Mouse (Mus musculus): ENCODE measurements at regions not wholly inside any gene's neighbourhood (a gene's known extent, or its start where the extent isn't known, plus 50 kb on each side); places are given as distances from the start of the nearest gene placed in this dataset.
A peak's percentile ranks its signal among the peaks of the same experiment; 100 is the strongest.

- WGBS = 81% methylated on average over 1 of the region's 1 CpGs
Observed at GRCm38 (mm10) chr3:12216035-12216434, 1880.6 kb upstream of the Gm38303 start.

GRCm38 (mm10) chr3:12214821-12215220, 1879.3 kb upstream of the Gm38303 start:
- Histone ChIP-seq H3K4me3 (replicated peaks; ENCODE audit: low read depth, low read length) (no peak overlapping the region), H3K27ac (no peak overlapping the region), H3K27me3 (ENCODE audit: insufficient read depth, low read length) (no peaks in the 10 kb centered on the region), H3K9me3 (replicated peaks; ENCODE audit: low read length) (no peaks in the 10 kb centered on the region), H3K4me1 (replicated peaks; ENCODE audit: insufficient read depth, low read length) (no peaks in the 10 kb centered on the region), H3K9ac (ENCODE audit: low read depth, low read length) (no peak overlapping the region), H3K4me2 (ENCODE audit: low read length) (no peak overlapping the region), H3K36me3 (ENCODE audit: insufficient read depth, low read length) (no peaks in the 10 kb centered on the region)
- ATAC-seq (replicated peaks; ENCODE audit: low FRiP score, low read depth) = no peak
- 96% methylated on average over 3 of the region's 3 CpGs for WGBS
- TF ChIP-seq CTCF (IDR thresholded peaks at IDR 0.05; ENCODE audit: low read depth) = no peak
- no peak for DNase-seq (ENCODE audit: low spot score)

More at GRCm38 (mm10) chr3:12216035-12216434, 1880.6 kb upstream of the Gm38303 start:
- H3K4me2 ChIP-seq (ENCODE audit: low read length) = no peak overlapping the region
- no peak for TF ChIP-seq CTCF (IDR thresholded peaks at IDR 0.05; ENCODE audit: low read depth)
- H3K4me1 ChIP-seq (replicated peaks; ENCODE audit: insufficient read depth, low read length) = no peaks in the 10 kb centered on the region
- no peak overlapping the region for H3K4me3 ChIP-seq (replicated peaks; ENCODE audit: low read depth, low read length)
- DNase-seq (ENCODE audit: low spot score) (no peak), ATAC-seq (replicated peaks; ENCODE audit: low FRiP score, low read depth) (no peak)
- no peaks in the 10 kb centered on the region for H3K27me3 ChIP-seq (ENCODE audit: insufficient read depth, low read length)
- H3K27ac ChIP-seq = no peak overlapping the region
- no peaks in the 10 kb centered on the region for H3K9me3 ChIP-seq (replicated peaks; ENCODE audit: low read length)
- H3K9ac ChIP-seq (ENCODE audit: low read depth, low read length) = no peak overlapping the region
- H3K36me3 ChIP-seq (ENCODE audit: insufficient read depth, low read length) = no peaks in the 10 kb centered on the region

- Histone ChIP-seq H3K4me3 (replicated peaks; ENCODE audit: low read depth, low read length) (no peak overlapping the region), H3K27me3 (ENCODE audit: insufficient read depth, low read length) (no peaks in the 10 kb centered on the region), H3K4me1 (replicated peaks; ENCODE audit: insufficient read depth, low read length) (no peaks in the 10 kb centered on the region), H3K9ac (ENCODE audit: low read depth, low read length) (no peak overlapping the region), H3K36me3 (ENCODE audit: insufficient read depth, low read length) (no peaks in the 10 kb centered on the region), H3K27ac (no peak overlapping the region), H3K4me2 (ENCODE audit: low read length) (no peak overlapping the region), H3K9me3 (replicated peaks; ENCODE audit: low read length) (no peaks in the 10 kb centered on the region)
- ATAC-seq (replicated peaks; ENCODE audit: low FRiP score, low read depth) (no peak), DNase-seq (ENCODE audit: low spot score) (no peak)
- no peak for TF ChIP-seq CTCF (IDR thresholded peaks at IDR 0.05; ENCODE audit: low read depth)
- WGBS = 66% methylated on average over 3 of the region's 3 CpGs
Observed at GRCm38 (mm10) chr3:12173371-12173770, 1837.9 kb upstream of the Gm38303 start.

- Histone ChIP-seq H3K27ac (no peak overlapping the region), H3K4me2 (ENCODE audit: low read length) (no peak overlapping the region), H3K9ac (ENCODE audit: low read depth, low read length) (no peak overlapping the region), H3K4me1 (replicated peaks; ENCODE audit: insufficient read depth, low read length) (no peaks in the 10 kb centered on the region), H3K27me3 (ENCODE audit: insufficient read depth, low read length) (no peaks in the 10 kb centered on the region), H3K36me3 (ENCODE audit: insufficient read depth, low read length) (no peaks in the 10 kb centered on the region), H3K9me3 (replicated peaks; ENCODE audit: low read length) (no peaks in the 10 kb centered on the region), H3K4me3 (replicated peaks; ENCODE audit: low read depth, low read length) (no peak overlapping the region)
- TF ChIP-seq CTCF (IDR thresholded peaks at IDR 0.05; ENCODE audit: low read depth) = no peak
- ATAC-seq (replicated peaks; ENCODE audit: low FRiP score, low read depth) (no peak), DNase-seq (ENCODE audit: low spot score) (peak; percentile 44)
- 67% methylated on average over 5 of the region's 5 CpGs for WGBS
Observed at GRCm38 (mm10) chr3:12151329-12151728, 1815.8 kb upstream of the Gm38303 start.

Measured in kidney, postnatal 0 days (tissue).